Mouse (Mus musculus): ENCODE data around the gene Dnah9. TPM values are rescaled to one million over a fixed set of nuclear protein-coding genes. Genes with fewer than 3 reads are reported as not detected.

The Dnah9 gene
- polyA plus RNA-seq, 1 experiment from 2014 or later: 0.59 TPM

DNA sequence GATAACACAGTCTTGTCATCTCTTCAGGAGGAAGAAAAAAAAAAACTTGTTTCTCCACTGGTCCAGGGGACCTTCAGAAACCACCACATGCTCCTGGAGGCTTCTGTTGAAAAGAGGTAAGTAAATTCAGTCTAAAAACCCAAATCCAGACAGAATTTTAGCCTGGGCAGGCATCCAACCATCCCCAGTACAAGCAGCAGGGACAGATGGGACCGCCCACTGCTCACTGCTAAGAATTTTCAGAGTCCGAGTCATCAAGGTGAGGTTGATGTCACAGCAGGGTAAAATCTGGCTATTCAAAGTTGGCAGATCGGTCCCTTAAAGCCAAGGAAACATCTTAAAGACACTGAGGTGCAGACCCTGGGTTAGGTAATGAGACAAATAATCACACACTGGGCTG lies 366.5 kb downstream of the Dnah9 start:
- Histone ChIP-seq H3K36me3 (ENCODE audit: control insufficient read depth, insufficient read depth, low read length) (no peaks in the 10 kb centered on the region), H3K4me3 (ENCODE audit: low read depth, low read length) (no peak overlapping the region), H3K4me2 (replicated peaks; ENCODE audit: low read depth, low read length) (no peak overlapping the region), H3K4me1 (ENCODE audit: control insufficient read depth, insufficient read depth, low read length) (no peaks in the 10 kb centered on the region), H3K9ac (replicated peaks; ENCODE audit: low read depth, low read length) (no peak overlapping the region), H3K27me3 (ENCODE audit: control insufficient read depth, insufficient read depth, low read length) (no peaks in the 10 kb centered on the region), H3K9me3 (ENCODE audit: control insufficient read depth, low read depth, low read length) (no peaks in the 10 kb centered on the region), H3K27ac (ENCODE audit: low read length) (no peak overlapping the region)
- 55% methylated on average over 3 of the region's 3 CpGs for WGBS
- no peak for ATAC-seq (ENCODE audit: insufficient number of reproducible peaks, insufficient read depth, low FRiP score, low read depth)

DNA sequence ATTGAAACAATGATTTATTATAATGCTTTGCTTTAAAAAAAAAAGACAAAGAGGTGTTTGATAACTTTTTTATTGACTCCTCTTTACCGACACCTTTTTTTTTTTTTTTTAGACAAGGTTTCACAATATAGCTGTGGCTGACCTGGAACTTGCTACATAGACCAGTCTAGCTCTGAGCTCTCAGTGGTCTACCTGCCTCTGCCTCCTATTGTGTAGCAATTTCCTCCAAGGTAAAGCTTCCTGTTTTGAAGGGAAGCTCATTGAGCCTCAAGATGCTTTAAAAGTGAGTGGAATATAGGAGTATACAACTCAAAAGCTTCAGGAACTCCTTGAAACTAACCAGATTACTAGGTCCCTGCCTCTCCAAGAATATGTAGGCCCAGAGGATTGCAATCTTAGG lies 372.5 kb downstream of the Dnah9 start:
- Histone ChIP-seq H3K36me3 (ENCODE audit: control insufficient read depth, insufficient read depth, low read length) (no peaks in the 10 kb centered on the region), H3K4me2 (replicated peaks; ENCODE audit: low read depth, low read length) (no peak overlapping the region), H3K9ac (replicated peaks; ENCODE audit: low read depth, low read length) (no peak overlapping the region), H3K4me1 (ENCODE audit: control insufficient read depth, insufficient read depth, low read length) (no peaks in the 10 kb centered on the region), H3K27ac (ENCODE audit: low read length) (no peak overlapping the region), H3K9me3 (ENCODE audit: control insufficient read depth, low read depth, low read length) (no peaks in the 10 kb centered on the region), H3K4me3 (ENCODE audit: low read depth, low read length) (no peak overlapping the region), H3K27me3 (ENCODE audit: control insufficient read depth, insufficient read depth, low read length) (no peaks in the 10 kb centered on the region)
- WGBS: 74% methylated on average over 1 of the region's 1 CpGs
- ATAC-seq (ENCODE audit: insufficient number of reproducible peaks, insufficient read depth, low FRiP score, low read depth): no peak

DNA sequence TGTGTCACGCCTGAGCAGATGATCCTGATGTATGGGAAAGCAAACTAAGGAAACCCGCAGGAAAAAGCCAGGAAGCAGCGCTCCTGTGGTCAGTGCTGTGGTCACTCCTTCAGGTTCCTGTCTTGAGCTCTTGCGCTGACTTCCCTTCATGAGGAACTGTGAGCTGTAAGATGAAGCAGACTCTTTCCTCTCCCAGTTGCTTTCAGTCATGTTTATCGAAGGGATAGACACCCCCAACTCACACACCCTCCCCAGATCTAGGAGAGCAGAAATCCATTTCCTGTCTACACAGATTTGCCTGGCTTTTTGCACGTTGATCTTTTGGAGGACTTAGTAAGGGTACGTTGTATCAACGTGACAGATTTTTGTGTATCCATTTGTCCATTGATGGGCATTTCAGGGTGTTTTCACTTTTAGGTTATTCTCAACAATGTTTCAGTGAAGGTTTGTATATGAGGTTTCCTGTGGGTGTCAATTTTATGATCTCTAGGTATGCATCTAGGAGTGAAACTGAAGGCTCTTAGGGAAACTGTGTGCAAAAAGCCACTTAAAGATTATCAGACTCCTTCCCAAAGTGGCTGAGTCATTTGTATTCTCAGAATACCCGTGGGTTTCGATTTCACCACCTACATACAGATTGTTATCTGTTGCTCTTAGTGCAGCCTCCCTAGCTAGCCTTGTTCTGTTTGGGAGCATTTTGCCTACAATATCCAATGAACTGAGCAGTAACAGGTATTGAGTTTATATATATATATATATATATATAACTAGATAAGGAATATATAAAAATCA lies 373.7 kb downstream of the Dnah9 start:
- Histone ChIP-seq H3K4me3 (ENCODE audit: low read depth, low read length) (no peak overlapping the region), H3K36me3 (ENCODE audit: control insufficient read depth, insufficient read depth, low read length) (no peaks in the 10 kb centered on the region), H3K9ac (replicated peaks; ENCODE audit: low read depth, low read length) (no peak overlapping the region), H3K4me2 (replicated peaks; ENCODE audit: low read depth, low read length) (no peak overlapping the region), H3K27me3 (ENCODE audit: control insufficient read depth, insufficient read depth, low read length) (no peaks in the 10 kb centered on the region), H3K4me1 (ENCODE audit: control insufficient read depth, insufficient read depth, low read length) (no peaks in the 10 kb centered on the region), H3K27ac (ENCODE audit: low read length) (no peak overlapping the region), H3K9me3 (ENCODE audit: control insufficient read depth, low read depth, low read length) (no peaks in the 10 kb centered on the region)
- no peak for ATAC-seq (ENCODE audit: insufficient number of reproducible peaks, insufficient read depth, low FRiP score, low read depth)
- WGBS: 61% methylated on average over 10 of the region's 10 CpGs

DNA sequence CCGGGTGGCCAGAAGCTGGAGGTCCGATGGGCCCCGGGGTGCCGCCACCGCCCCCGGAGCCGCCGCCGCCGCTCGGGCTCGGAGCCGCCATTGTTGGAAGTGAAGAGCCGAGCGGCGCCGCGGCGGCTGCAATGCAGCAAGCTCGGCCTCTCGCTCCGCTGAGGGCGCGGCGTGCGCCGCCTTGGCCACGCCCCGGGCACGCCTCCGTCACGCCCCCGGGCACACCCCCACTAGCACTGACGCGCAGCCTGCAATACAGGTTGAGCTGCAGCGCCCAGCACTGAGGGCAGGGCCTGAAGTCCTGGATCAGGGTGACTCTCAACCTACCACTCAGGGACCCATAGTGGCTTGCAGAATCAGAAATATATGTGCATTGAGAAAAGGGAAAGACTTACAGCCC lies 380.2 kb downstream of the Dnah9 start, which contains the start of gene Map2k4:
TSS of gene Map2k4 (minus strand) at position 144 of the 400 bp plus-strand sequence.
- peak; percentile 99 for ATAC-seq (ENCODE audit: insufficient number of reproducible peaks, insufficient read depth, low FRiP score, low read depth)
- under 1% methylated on average over 29 of the region's 36 CpGs for WGBS

DNA sequence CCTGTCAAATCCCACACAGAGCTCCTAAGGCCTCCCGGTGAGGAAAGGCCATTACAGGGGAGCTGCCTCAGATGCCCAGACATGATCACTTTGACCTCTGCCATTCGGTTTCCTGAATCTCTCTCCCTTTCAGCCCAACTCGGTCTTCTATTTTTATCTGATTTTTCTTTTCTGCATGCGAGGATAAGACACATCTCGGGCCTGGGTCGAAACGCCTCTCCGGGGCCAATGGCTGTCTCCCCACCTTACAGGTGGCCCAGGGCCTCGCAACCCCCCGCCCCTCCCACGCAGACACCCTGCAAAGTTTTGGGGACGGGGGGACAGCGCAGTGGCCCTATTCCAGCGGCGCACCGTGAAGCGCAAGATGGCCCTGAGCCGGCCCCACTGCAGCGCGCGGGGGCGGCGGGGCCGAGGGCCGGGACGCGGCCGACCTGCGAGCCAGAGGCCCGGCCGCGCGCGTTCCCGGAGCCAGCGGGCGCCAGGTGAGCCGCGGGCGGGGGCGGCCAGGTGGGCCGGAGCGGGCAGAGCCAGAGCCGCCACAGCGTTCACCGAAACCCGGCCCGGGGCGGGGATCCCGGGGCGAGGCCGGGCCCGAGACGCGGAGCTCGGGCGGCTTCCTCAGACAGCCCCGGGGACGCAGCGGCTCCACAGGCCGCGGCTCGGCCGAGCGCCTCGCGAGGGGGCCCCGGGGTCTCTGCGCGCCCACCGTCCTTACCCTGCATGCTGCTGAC lies 380.8 kb downstream of the Dnah9 start:
- H3K27me3 ChIP-seq (ENCODE audit: control insufficient read depth, insufficient read depth, low read length): no peaks in the 10 kb centered on the region
- peak overlapping the region; percentile 84 for H3K27ac ChIP-seq (ENCODE audit: low read length)
- H3K4me3 ChIP-seq (ENCODE audit: low read depth, low read length): peak overlapping the region; percentile 56
- H3K9me3 ChIP-seq (ENCODE audit: control insufficient read depth, low read depth, low read length): no peaks in the 10 kb centered on the region
- peaks cover 14% of the 10 kb centered on the region for H3K4me1 ChIP-seq (ENCODE audit: control insufficient read depth, insufficient read depth, low read length)
- under 1% methylated on average over 71 of the region's 71 CpGs for WGBS
- H3K9ac ChIP-seq (replicated peaks; ENCODE audit: low read depth, low read length): peak overlapping the region; percentile 98
- H3K36me3 ChIP-seq (ENCODE audit: control insufficient read depth, insufficient read depth, low read length): no peaks in the 10 kb centered on the region
- H3K4me2 ChIP-seq (replicated peaks; ENCODE audit: low read depth, low read length): peak overlapping the region; percentile 65
- peak; percentile 80 for ATAC-seq (ENCODE audit: insufficient number of reproducible peaks, insufficient read depth, low FRiP score, low read depth)

More for the DNA sequence above, 380.2 kb downstream of the Dnah9 start, which contains the start of gene Map2k4:
- Histone ChIP-seq H3K27me3 (ENCODE audit: control insufficient read depth, insufficient read depth, low read length) (no peaks in the 10 kb centered on the region), H3K9ac (replicated peaks; ENCODE audit: low read depth, low read length) (peak within 1 kb of the TSS; percentile 98), H3K4me2 (replicated peaks; ENCODE audit: low read depth, low read length) (peak within 1 kb of the TSS; percentile 65), H3K27ac (ENCODE audit: low read length) (peak within 1 kb of the TSS; percentile 84), H3K4me1 (ENCODE audit: control insufficient read depth, insufficient read depth, low read length) (peaks cover 14% of the 10 kb centered on the region), H3K36me3 (ENCODE audit: control insufficient read depth, insufficient read depth, low read length) (no peaks in the 10 kb centered on the region), H3K9me3 (ENCODE audit: control insufficient read depth, low read depth, low read length) (no peaks in the 10 kb centered on the region), H3K4me3 (ENCODE audit: low read depth, low read length) (peak within 1 kb of the TSS; percentile 56)

DNA sequence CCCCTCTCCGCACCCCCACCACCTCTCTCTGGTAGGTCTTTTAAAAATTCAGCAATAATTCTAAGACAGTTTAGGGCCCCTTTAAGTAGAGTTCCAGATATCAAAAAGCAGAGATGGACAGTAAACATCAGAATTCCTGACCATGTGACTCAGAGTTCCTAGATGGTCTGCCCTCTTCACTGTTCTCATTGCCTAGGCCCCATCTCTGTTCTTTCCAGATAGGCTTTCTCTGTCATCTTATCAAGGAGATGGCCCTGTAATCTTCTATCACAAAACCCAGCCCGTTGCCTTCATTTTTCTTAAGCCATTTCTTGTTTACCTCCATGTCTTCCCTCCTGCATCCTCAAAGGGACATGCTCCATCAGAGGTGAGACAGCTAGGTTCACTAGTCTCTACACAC lies 382.2 kb downstream of the Dnah9 start:
- 76% methylated on average over 2 of the region's 2 CpGs for WGBS
- no peak for ATAC-seq (ENCODE audit: insufficient number of reproducible peaks, insufficient read depth, low FRiP score, low read depth)
- peak overlapping the region; percentile 56; the same call in 1 of the 2 replicates for H3K4me3 ChIP-seq (ENCODE audit: low read depth, low read length)
- H3K27me3 ChIP-seq (ENCODE audit: control insufficient read depth, insufficient read depth, low read length): no peaks in the 10 kb centered on the region
- no peaks in the 10 kb centered on the region for H3K9me3 ChIP-seq (ENCODE audit: control insufficient read depth, low read depth, low read length)
- H3K4me2 ChIP-seq (replicated peaks; ENCODE audit: low read depth, low read length): peak overlapping the region; percentile 65
- peaks cover 14% of the 10 kb centered on the region for H3K4me1 ChIP-seq (ENCODE audit: control insufficient read depth, insufficient read depth, low read length)
- H3K36me3 ChIP-seq (ENCODE audit: control insufficient read depth, insufficient read depth, low read length): no peaks in the 10 kb centered on the region
- no peak overlapping the region for H3K27ac ChIP-seq (ENCODE audit: low read length)
- H3K9ac ChIP-seq (replicated peaks; ENCODE audit: low read depth, low read length): no peak overlapping the region

DNA sequence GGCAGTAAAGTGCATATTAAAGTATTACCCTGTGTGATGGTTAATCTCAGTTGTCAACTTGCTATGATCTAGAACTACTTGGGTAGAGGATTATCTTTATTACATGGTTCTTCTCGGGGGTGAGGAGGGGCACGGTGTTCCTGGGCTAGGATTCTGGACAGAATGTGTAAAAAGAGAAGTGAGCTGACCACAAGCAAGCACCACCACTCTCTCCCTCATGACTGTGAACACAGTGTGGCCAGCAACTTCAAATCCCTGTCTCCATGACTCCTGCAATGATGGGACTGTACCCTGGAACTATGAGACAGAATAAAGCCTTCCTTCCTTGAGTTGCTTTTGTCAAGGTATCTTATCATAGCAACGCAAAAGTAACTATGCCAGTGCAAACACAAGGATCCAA lies 386.8 kb downstream of the Dnah9 start:
- no peak overlapping the region for H3K4me3 ChIP-seq (ENCODE audit: low read depth, low read length)
- peaks cover 29% of the 10 kb centered on the region for H3K4me1 ChIP-seq (ENCODE audit: control insufficient read depth, insufficient read depth, low read length)
- H3K27me3 ChIP-seq (ENCODE audit: control insufficient read depth, insufficient read depth, low read length): no peaks in the 10 kb centered on the region
- WGBS: 67% methylated on average over 3 of the region's 3 CpGs
- no peaks in the 10 kb centered on the region for H3K9me3 ChIP-seq (ENCODE audit: control insufficient read depth, low read depth, low read length)
- ATAC-seq (ENCODE audit: insufficient number of reproducible peaks, insufficient read depth, low FRiP score, low read depth): no peak
- no peak overlapping the region for H3K27ac ChIP-seq (ENCODE audit: low read length)
- no peak overlapping the region for H3K9ac ChIP-seq (replicated peaks; ENCODE audit: low read depth, low read length)
- peaks cover 8% of the 10 kb centered on the region; the same call in 1 of the 2 replicates for H3K36me3 ChIP-seq (ENCODE audit: control insufficient read depth, insufficient read depth, low read length)
- no peak overlapping the region for H3K4me2 ChIP-seq (replicated peaks; ENCODE audit: low read depth, low read length)
